Mouse (Mus musculus) liver, embryonic 14.5 days (tissue): ENCODE measurements around the gene Slc9a5.

Source experiments
- CTCF ChIP-seq: IDR thresholded peaks from 2 replicates; pipeline ENCODE4 v1.5.1; 2016; ENCODE audit warnings: antibody characterized with exemption, low read depth, control low read depth
- EP300 ChIP-seq: IDR thresholded peaks from 2 replicates; pipeline ENCODE4 v1.6.1; 2016; ENCODE audit warnings: antibody characterized with exemption, low read depth

DNA sequence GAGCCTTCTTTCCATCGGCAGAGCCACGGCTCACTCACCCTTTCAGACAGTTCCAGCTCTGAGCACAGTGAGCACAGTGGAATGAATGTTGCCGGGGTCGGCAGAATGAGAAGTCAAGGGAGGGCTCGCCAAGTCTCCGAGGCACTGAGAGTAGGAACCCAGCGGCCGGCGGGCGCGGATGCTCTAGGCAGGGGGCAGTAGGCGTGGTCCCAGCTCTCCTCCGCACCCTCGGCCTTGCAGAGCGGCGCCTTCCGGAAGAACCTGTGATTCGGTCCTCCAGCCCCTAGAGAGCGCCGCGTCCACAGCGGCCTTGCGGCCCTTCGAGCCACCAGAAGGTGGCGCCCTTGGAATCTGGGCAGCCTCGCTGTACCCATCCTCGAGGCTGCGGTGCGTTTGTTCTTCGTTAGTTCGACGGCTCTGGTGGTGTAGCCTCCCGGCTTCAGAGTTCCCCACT lies 25.9 kb downstream of the Slc9a5 start:
- TF ChIP-seq CTCF = peak; percentile 90
- TF ChIP-seq EP300 = no peak
